Mouse (Mus musculus) lung, postnatal 0 days (tissue): Measurements from ENCODE around the gene Cdc37l1.
A peak's percentile ranks its signal among the peaks of the same experiment; 100 is the strongest.

Experiments
- CTCF ChIP-seq: IDR thresholded peaks from 2 replicates; pipeline ENCODE4 v1.5.1; 2016; ENCODE audit warnings: antibody characterized with exemption, mild to moderate bottlenecking
- EP300 ChIP-seq: IDR thresholded peaks from 2 replicates; pipeline ENCODE4 v1.6.1; 2016; ENCODE audit warnings: antibody characterized with exemption, mild to moderate bottlenecking, control low read depth

DNA sequence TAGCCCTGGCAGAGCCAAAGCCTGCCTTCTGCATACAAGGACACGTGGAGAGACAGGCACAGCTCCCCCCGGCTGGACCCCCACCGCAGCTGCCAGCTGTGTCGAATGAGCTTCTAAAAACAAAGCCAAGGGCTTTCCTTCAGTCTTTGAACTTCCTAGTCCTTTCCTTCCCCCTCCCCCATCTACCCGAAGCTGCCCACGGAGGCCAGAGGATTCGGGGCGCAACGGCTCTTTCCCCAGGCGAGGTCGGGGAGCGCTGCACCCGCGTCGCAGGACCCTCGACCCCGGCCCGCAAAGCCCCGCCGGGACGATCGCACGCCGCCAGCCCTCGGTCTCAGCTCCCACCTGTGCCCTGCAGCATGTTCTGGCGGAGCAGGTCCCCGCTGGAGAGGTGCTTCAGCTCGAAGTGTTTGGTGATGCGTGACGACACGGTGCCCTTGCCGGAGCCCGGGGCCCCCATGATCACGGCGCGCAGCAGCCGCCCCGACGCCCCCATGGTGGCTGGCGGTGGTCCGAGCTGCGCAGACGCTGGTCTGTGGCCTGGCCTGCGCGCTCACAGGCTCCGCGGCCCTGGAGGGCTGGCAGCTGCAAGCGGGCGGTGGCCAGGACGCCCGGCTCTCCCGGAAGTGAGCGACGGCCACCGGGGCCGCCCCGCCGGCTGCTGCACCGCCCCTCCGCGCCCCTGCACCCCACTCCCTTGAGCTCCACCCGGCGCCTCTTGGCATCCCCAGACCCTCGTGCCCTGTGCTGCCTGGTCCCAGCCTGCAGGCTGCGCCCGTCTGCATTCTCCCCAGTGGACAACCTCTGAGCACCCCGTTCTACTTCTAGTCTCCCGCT is 57.4 kb downstream of the Cdc37l1 start, which contains the start of gene Ak3:
- TF ChIP-seq CTCF (peak; percentile 62), EP300 (no peak)
